Mouse (Mus musculus): ENCODE results near the gene Klhl29. TPM values are rescaled to one million over a fixed set of nuclear protein-coding genes. Genes with fewer than 3 reads are reported as not detected.

Gene Klhl29
- polyA plus RNA-seq, 1 experiment = not detected

- TF ChIP-seq GATA1 (IDR thresholded peaks at IDR 0.05; ENCODE audit: low read length) = no peak
Observed at GRCm38 (mm10) chr12:5081480-5081879, 294.0 kb downstream of the Klhl29 start.

GRCm38 (mm10) chr12:5073191-5073590, 302.3 kb downstream of the Klhl29 start:
- TF ChIP-seq GATA1 (IDR thresholded peaks at IDR 0.05; ENCODE audit: low read length) = no peak

GRCm38 (mm10) chr12:5070131-5070530, 305.4 kb downstream of the Klhl29 start:
- no peak for TF ChIP-seq GATA1 (IDR thresholded peaks at IDR 0.05; ENCODE audit: low read length)

- TF ChIP-seq GATA1 (IDR thresholded peaks at IDR 0.05; ENCODE audit: low read length) = no peak
Observed at GRCm38 (mm10) chr12:5067590-5067989, 307.9 kb downstream of the Klhl29 start.

GRCm38 (mm10) chr12:5048104-5048503, 327.4 kb downstream of the Klhl29 start:
- TF ChIP-seq GATA1 (IDR thresholded peaks at IDR 0.05; ENCODE audit: low read length) = no peak

GRCm38 (mm10) chr12:5044141-5044540, 331.3 kb downstream of the Klhl29 start:
- no peak for TF ChIP-seq GATA1 (IDR thresholded peaks at IDR 0.05; ENCODE audit: low read length)

GRCm38 (mm10) chr12:5038008-5038407, 337.5 kb downstream of the Klhl29 start:
- no peak for TF ChIP-seq GATA1 (IDR thresholded peaks at IDR 0.05; ENCODE audit: low read length)

GRCm38 (mm10) chr12:5029035-5029434, 346.4 kb downstream of the Klhl29 start:
- no peak for TF ChIP-seq GATA1 (IDR thresholded peaks at IDR 0.05; ENCODE audit: low read length)
